Mouse (Mus musculus) olfactory bulb, adult 2 months (tissue): ENCODE measurements around the gene Eif4b.

Experiments used
- CTCF ChIP-seq: fragments of 200-500 bp; IDR thresholded peaks from 2 replicates; pipeline ENCODE4 v1.5.1; 2012; ENCODE audit warnings: low read depth, mild to moderate bottlenecking, low read length, moderate library complexity; ENCODE audit not compliant: insufficient read depth
- POLR2A ChIP-seq: fragments of 200-500 bp; IDR thresholded peaks from 2 replicates; pipeline ENCODE4 v1.6.1; 2012; ENCODE audit warnings: mild to moderate bottlenecking, low read depth, low read length, moderate library complexity; ENCODE audit not compliant: insufficient read depth

DNA sequence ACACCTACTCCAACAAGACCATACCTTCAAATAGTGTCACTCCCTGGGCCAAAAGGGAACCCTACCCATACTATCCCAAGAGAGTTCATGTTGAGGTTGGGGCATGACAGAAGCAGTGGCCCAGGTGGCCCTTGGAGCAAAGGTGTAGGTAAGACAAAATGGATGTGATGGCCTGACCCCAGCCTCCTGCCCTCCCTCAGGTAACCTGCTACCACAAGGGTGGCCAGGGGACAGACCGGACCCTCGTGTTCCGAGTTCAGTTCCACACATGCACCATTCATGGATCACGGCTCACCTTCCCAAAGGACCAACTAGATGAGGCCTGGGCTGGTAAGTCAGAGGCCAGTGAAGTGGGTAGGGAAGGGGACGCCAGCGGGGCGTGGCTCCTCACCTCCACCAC lies 36.7 kb downstream of the Eif4b start:
- no peak for TF ChIP-seq POLR2A
- TF ChIP-seq CTCF = no peak
